Comparison of ENCODE assay signal across 8 mouse cellular contexts in the genomic region with DNA sequence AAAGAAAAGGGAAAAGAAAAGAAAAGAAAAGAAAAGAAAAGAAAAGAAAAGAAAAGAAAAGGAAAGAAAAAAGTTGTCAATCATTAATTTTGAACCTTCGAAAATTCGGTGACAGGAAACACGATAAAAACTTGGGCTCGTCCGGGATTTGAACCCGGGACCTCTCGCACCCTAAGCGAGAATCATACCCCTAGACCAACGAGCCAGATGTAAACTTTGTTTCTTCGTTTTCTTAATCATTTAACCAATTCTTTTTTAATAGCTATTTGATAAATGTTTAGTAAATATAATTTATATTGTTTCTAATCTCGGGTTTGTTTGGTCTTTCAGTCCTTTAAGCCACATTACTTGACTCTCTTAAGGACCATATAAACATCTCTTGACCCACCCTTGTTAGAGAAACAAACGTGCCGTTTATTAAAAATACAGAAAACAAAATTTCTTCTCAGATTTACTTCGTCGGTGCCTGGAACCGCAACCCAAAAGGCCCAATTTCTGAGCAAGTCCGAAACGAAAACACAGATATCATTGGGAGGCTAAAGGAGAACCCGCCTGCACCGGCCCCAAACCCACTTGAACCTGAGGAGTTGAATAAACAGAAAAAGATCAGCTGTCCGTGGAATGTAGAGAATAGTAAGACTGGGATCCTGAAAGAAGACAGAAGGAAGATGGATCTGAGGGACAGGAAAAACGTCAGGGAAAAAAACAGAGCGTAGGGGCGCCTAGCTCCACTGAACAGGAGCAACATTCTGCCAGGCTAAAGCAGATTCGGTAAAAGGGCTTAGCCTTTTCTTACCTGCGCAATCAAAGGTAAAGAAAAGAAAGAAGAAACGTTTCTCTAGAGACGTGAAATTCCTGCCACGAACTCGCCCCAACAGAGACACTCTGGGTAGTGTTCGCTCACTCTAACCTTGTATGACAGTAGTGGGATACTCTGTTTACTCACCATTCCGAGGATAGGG. TPM values are rescaled to one million over a fixed set of nuclear protein-coding genes. Genes with fewer than 3 reads are reported as not detected.
DNase-seq lines count a peak whose midpoint lies in the region; ATAC-seq and TF ChIP-seq lines count a peak whose summit lies in the region.
"Had no signal": no experiment of that assay in that cellular context is flagged by ENCODE, and none has a peak within 500 bp of the region (broad histone marks: within the 10 kb centered on the region; RNA-seq: fewer than 3 reads in every experiment).

No protein-coding gene starts in this region.

- no peak for TF ChIP-seq CTCF in CH12.LX (conservative IDR thresholded peaks at IDR 0.05 in 1 of 2, IDR thresholded peaks at IDR 0.05 in 1 of 2; ENCODE audit: low read depth in 2 of 2, low read length in 2 of 2)

- dilution Hi-C loops in CH12.LX (cut with MboI; ENCODE audit: extremely low pct_ligation_motif_present, extremely low pct_unique_long_range_greater_than_20kb, low sequenced_read_pairs), result no loop called here

- under 1% methylated on average over 32 of the region's 32 CpGs for WGBS in embryonic facial prominence, embryonic 13.5 days

- H3K4me2 ChIP-seq in CH12.LX (ENCODE audit: insufficient read depth, low read depth, poor library complexity, severe bottlenecking), result peak overlapping the region; percentile 79
- peak overlapping the region; percentile 66 for H3K4me2 ChIP-seq in embryonic facial prominence, embryonic 13.5 days

- peak overlapping the region; percentile 57 to 77 (median 67) for H3K4me3 ChIP-seq in CH12.LX (replicated peaks in 1 of 3; ENCODE audit: low read depth in 2 of 3, low read length in 2 of 3, poor library complexity in 1 of 3)
- peak overlapping the region; percentile 59 for H3K4me3 ChIP-seq in embryonic facial prominence, embryonic 13.5 days

- peak overlapping the region; percentile 94 for H3K9ac ChIP-seq in CH12.LX (ENCODE audit: insufficient read depth, low read depth)
- peak overlapping the region; percentile 74 for H3K9ac ChIP-seq in embryonic facial prominence, embryonic 13.5 days

- DNase-seq in CH12.LX (ENCODE audit: extremely low read depth) (peak; percentile 72), R1 (ENCODE audit: low read depth, low spot score) (peak; percentile 69)
- DNase-seq in heart, postnatal 14 days, result peak; percentile 49 to 63
- peak; percentile 77 to 82 for DNase-seq in kidney, postnatal 4 days
- peak; percentile 66 for DNase-seq in lung, postnatal 14 days
- DNase-seq in skeletal muscle tissue, adult 2 months (ENCODE audit: low read depth, low spot score), result peak; percentile 30

- H3K36me3 ChIP-seq in CH12.LX (replicated peaks in 1 of 2; ENCODE audit: control insufficient read depth in 1 of 2, insufficient read depth in 1 of 2, low read length in 1 of 2), result no peaks in the 10 kb centered on the region
- H3K36me3 ChIP-seq in embryonic facial prominence, embryonic 13.5 days, result no peaks in the 10 kb centered on the region

- H3K27ac ChIP-seq in CH12.LX (ENCODE audit: insufficient read depth, low read depth), result peak overlapping the region; percentile 49
- peak overlapping the region; percentile 80 for H3K27ac ChIP-seq in embryonic facial prominence, embryonic 13.5 days

- H3K27me3 ChIP-seq in CH12.LX (replicated peaks), result no peaks in the 10 kb centered on the region
- no peaks in the 10 kb centered on the region for H3K27me3 ChIP-seq in embryonic facial prominence, embryonic 13.5 days

- in situ Hi-C loops in CH12.LX (cut with MboI; ENCODE audit: low pct_ligation_motif_present, low pct_unique_long_range_greater_than_20kb, low sequenced_read_pairs), result loop anchor here (25.0 kb wide), 2 partner anchors 1500 to 1575 kb away; a partner anchor contains a TSS

- no peak for ATAC-seq in embryonic facial prominence, embryonic 13.5 days (ENCODE audit: insufficient number of reproducible peaks, insufficient read depth, low FRiP score, low TSS enrichment, low read depth)

- no peak for TF ChIP-seq RAD21 in CH12.LX (IDR thresholded peaks at IDR 0.05; ENCODE audit: low read depth, low read length)

- no peak for TF ChIP-seq POLR2A in CH12.LX (IDR thresholded peaks at IDR 0.05; ENCODE audit: low read depth, low read length)

- H3K9me3 ChIP-seq in CH12.LX (replicated peaks; ENCODE audit: low read length), result no peaks in the 10 kb centered on the region
- no peaks in the 10 kb centered on the region for H3K9me3 ChIP-seq in embryonic facial prominence, embryonic 13.5 days

- TF ChIP-seq EP300 in CH12.LX (IDR thresholded peaks at IDR 0.05; ENCODE audit: low read length), result no peak

- H3K4me1 ChIP-seq in CH12.LX (ENCODE audit: control insufficient read depth in 1 of 2, insufficient read depth in 2 of 2), result peaks cover 6 to 15% of the 10 kb centered on the region in 2 experiments
- H3K4me1 ChIP-seq in embryonic facial prominence, embryonic 13.5 days, result peaks cover 13% of the 10 kb centered on the region

- no peaks in the 10 kb centered on the region for H3K79me2 ChIP-seq in CH12.LX (replicated peaks; ENCODE audit: control insufficient read depth, extremely low read depth, insufficient read depth, poor library complexity, severe bottlenecking)

- intact Hi-C loops in heart, postnatal 14 days (cut with DNase I), result loop anchor here (2.0 to 10.0 kb wide), 4 partner anchors 82 to 1722 kb away; a partner anchor contains a TSS

TF ChIP-seq in CH12.LX, 34 proteins besides CTCF, POLR2A, EP300 and RAD21:
- TF ChIP-seq TBP (conservative IDR thresholded peaks at IDR 0.05; ENCODE audit: low read depth, low read length) (peak; percentile 100), NELFE (IDR thresholded peaks at IDR 0.05; ENCODE audit: low read depth, low read length) (no peak)

RNA-seq across cellular contexts. Expression of a gene that starts 13.5 kb away (rescaled TPM):
- total RNA-seq in CH12.LX (2012; rRNA removed), result 10.1 and 13.1 TPM in 2 replicates
- 14.4 and 15.4 TPM in 2 replicates for total RNA-seq in CH12.LX (2014; rRNA removed)
- polyA plus RNA-seq in CH12.LX (2012; ENCODE audit: insufficient read length, low read depth), result 11.7 and 12.9 TPM in 2 replicates
- polyA plus RNA-seq in embryonic facial prominence, embryonic 13.5 days (2015; fragmentation: Nextera tagmentation; extraction: Ambion mirVana), result 13.1 and 14.6 TPM in 2 replicates
- 1 to 10 TPM; 4.5 to 5.0 TPM for total RNA-seq in heart, postnatal 14 days (2021)

RNA-seq across cellular contexts. Expression of a gene that starts 28.6 kb away (rescaled TPM):
- total RNA-seq in CH12.LX (2012; rRNA removed) (0.38 and 0.51 TPM in 2 replicates), CH12.LX (2014; rRNA removed) (0.20 TPM in 2 replicates)
- polyA plus RNA-seq in CH12.LX (2012; ENCODE audit: insufficient read length, low read depth), result 0.08 and 0.21 TPM in 2 replicates
- not detected in 2 replicates for polyA plus RNA-seq in embryonic facial prominence, embryonic 13.5 days (2015; fragmentation: Nextera tagmentation; extraction: Ambion mirVana)
- not detected for total RNA-seq in heart, postnatal 14 days (2021)
- total RNA-seq: left cerebral cortex, postnatal 10 days had no signal

RNA-seq across cellular contexts. Expression of a gene that starts 51.5 kb away (rescaled TPM):
- total RNA-seq in CH12.LX (2012; rRNA removed), result 1.1 and 1.3 TPM in 2 replicates
- 1.2 and 1.3 TPM in 2 replicates for total RNA-seq in CH12.LX (2014; rRNA removed)
- polyA plus RNA-seq in CH12.LX (2012; ENCODE audit: insufficient read length, low read depth), result 2.1 and 2.8 TPM in 2 replicates
- 1.5 and 1.7 TPM in 2 replicates for polyA plus RNA-seq in embryonic facial prominence, embryonic 13.5 days (2015; fragmentation: Nextera tagmentation; extraction: Ambion mirVana)
- not detected for total RNA-seq in heart, postnatal 14 days (2021)
